Mouse (Mus musculus): Measurements from ENCODE around the gene Efcab1.
A peak's percentile ranks its signal among the peaks of the same experiment; 100 is the strongest.

Efcab1 gene

GRCm38 (mm10) chr16:15014724-15015123, 108.3 kb downstream of the Efcab1 start:
- DNase-seq (ENCODE audit: low read depth, low spot score), result peak; percentile 12

Measured in mesoderm, embryonic 11.5 days (tissue).